Mouse (Mus musculus): ENCODE results near the gene Kif23.

GRCm38 (mm10) chr9:61882179-61882578 lies 64.4 kb downstream of the Kif23 start:
- TF ChIP-seq POLR2A (IDR thresholded peaks at IDR 0.05; ENCODE audit: insufficient read depth, low read length) (no peak), EP300 (IDR thresholded peaks at IDR 0.05; ENCODE audit: insufficient read depth, low read depth, low read length) (no peak), CTCF (IDR thresholded peaks at IDR 0.05; ENCODE audit: low read depth, low read length) (no peak)
